Mouse (Mus musculus) lung, adult 2 months (tissue): ENCODE data around the gene Msl2.

Source experiments
- CTCF ChIP-seq: fragments of 200-500 bp; IDR thresholded peaks from 2 replicates; pipeline ENCODE4 v1.5.1; 2011; ENCODE audit warnings: mild to moderate bottlenecking, low read length, control low read depth; ENCODE audit not compliant: insufficient read depth
- POLR2A ChIP-seq: fragments of 200-500 bp; IDR thresholded peaks from 2 replicates; pipeline ENCODE4 v1.6.1; 2011; ENCODE audit warnings: low read depth, mild to moderate bottlenecking, control low read depth, low read length, borderline replicate concordance; ENCODE audit errors: extremely low read depth

- no peak for TF ChIP-seq POLR2A
- TF ChIP-seq CTCF = no peak
Observed at GRCm38 (mm10) chr9:101038634-101039033, 35.3 kb upstream of the Msl2 start.
